Mouse (Mus musculus) hindbrain, embryonic 14.5 days (tissue): ENCODE measurements around the gene Ipp. TPM values are rescaled to one million over a fixed set of nuclear protein-coding genes. Genes with fewer than 3 reads are reported as not detected.

Experiments
- ATAC-seq: fragments of 200-750 bp; cut with Nextera tagmentation; 2 replicates; pipeline ENCODE4 v1.8.0; 2017; ENCODE audit warnings: moderate number of reproducible peaks, mild to moderate bottlenecking, moderate TSS enrichment, moderate library complexity; ENCODE audit not compliant: low FRiP score
- DNase-seq: peaks from one replicate; pipeline ENCODE4 v3.0.0-alpha.2; 2015; ENCODE audit warnings: low spot score
- H3K27ac ChIP-seq: fragments of 300-500 bp; sonication (generic); 2 replicates; pipeline ENCODE4 v1.5.1; 2014; ENCODE audit warnings: mild to moderate bottlenecking, moderate library complexity
- H3K27me3 ChIP-seq: fragments of 300-500 bp; sonication (generic); 2 replicates; pipeline ENCODE4 v1.6.1; 2014; ENCODE audit warnings: mild to moderate bottlenecking, low read length, mixed read lengths; ENCODE audit not compliant: control insufficient read depth, insufficient read depth
- H3K36me3 ChIP-seq: fragments of 300-500 bp; sonication (generic); replicated peaks from 2 replicates; pipeline ENCODE4 v1.6.1; 2014; ENCODE audit not compliant: control insufficient read depth, insufficient read depth
- H3K4me1 ChIP-seq: fragments of 300-500 bp; sonication (generic); replicated peaks from 2 replicates; pipeline ENCODE4 v1.6.1; 2014; ENCODE audit warnings: antibody characterized with exemption, low read length, mixed read lengths; ENCODE audit not compliant: control insufficient read depth, insufficient read depth
- H3K4me2 ChIP-seq: fragments of 300-500 bp; sonication (generic); replicated peaks from 2 replicates; pipeline ENCODE4 v1.6.1; 2014; ENCODE audit warnings: mild to moderate bottlenecking, moderate library complexity
- H3K4me3 ChIP-seq: fragments of 300-500 bp; sonication (generic); replicated peaks from 2 replicates; pipeline ENCODE4 v1.5.1; 2014; ENCODE audit warnings: mild to moderate bottlenecking, low read length
- H3K9ac ChIP-seq: fragments of 300-500 bp; sonication (generic); 2 replicates; pipeline ENCODE4 v1.6.1; 2014
- H3K9me3 ChIP-seq: fragments of 300-500 bp; sonication (generic); 2 replicates; pipeline ENCODE4 v1.6.1; 2016; ENCODE audit warnings: low read length; ENCODE audit not compliant: control insufficient read depth
- WGBS: fragments of 180-500 bp; shearing (Covaris S2); extraction: QIAGEN DNeasy Blood & Tissue Kit; methylation state at CpG from one replicate; pipeline ENCODE4 v1.1.7; 2014; 5-methylcytosine and 5-hydroxymethylcytosine counted together
- polyA plus RNA-seq: library from polyadenylated mRNA; unstranded; fragments of >200 nt; fragmentation: Nextera tagmentation; extraction: Ambion mirVana; gene quantifications from 2 replicates; pipeline ENCODE4 v1.2.1, GENCODE M21; 2014

Ipp gene
- polyA plus RNA-seq, 1 experiment from 2014 or later = 4.6 TPM

DNA sequence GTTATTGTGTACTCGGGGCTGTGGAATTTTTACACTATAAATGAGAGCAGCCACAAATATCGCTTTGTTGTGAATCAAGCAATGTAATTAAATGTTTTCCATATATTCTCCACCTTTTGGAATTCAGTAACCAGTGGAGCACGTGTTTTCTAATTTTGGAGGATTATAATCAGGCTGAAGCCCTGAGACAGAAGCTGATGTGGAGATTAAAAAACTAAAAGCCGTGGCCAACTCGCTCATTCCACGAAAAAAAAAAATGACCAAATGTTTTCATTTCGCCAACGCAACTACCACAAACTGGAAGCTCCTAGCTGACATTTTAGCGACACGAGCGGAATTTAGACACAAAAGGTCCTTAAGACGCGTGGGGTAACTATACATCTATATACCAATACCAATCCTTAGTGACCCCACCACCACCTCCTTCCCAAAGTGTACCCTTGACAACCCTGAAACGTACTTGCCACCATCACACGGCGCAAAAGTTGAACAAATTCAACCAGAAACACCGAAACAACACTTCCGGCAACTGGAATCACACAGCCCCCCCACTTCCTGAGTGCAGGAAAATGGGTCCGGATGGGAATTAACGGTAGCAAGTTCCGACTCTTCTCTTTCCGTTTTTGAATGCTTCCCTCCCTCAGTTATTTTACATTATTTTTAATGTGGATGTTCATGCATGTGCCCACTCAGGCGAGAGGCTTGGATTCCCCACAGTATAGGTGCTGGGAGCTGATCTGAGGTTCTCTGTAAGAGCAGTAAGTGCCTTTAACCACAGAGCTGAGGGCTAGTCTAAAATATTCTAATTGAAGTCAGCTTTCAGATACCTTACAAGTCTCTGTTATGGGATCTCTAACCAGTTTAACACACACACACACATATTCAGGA is 48.3 kb downstream of the Ipp start, which contains the start of gene Tmem69:
Gene Tmem69, minus strand, starts transcription at position 524 of the 888 bp plus-strand sequence.
- Histone ChIP-seq H3K9ac (peak within 1 kb of the TSS; percentile 71), H3K27me3 (no peaks in the 10 kb centered on the region), H3K4me3 (peak within 1 kb of the TSS; percentile 64), H3K36me3 (peaks cover 18% of the 10 kb centered on the region), H3K4me1 (peaks cover 21% of the 10 kb centered on the region), H3K4me2 (peak within 1 kb of the TSS; percentile 72), H3K9me3 (no peaks in the 10 kb centered on the region), H3K27ac (peak within 1 kb of the TSS; percentile 95)
- DNase-seq (peak; percentile 87), ATAC-seq (no peak)
- 6% methylated on average over 23 of the region's 23 CpGs for WGBS

DNA sequence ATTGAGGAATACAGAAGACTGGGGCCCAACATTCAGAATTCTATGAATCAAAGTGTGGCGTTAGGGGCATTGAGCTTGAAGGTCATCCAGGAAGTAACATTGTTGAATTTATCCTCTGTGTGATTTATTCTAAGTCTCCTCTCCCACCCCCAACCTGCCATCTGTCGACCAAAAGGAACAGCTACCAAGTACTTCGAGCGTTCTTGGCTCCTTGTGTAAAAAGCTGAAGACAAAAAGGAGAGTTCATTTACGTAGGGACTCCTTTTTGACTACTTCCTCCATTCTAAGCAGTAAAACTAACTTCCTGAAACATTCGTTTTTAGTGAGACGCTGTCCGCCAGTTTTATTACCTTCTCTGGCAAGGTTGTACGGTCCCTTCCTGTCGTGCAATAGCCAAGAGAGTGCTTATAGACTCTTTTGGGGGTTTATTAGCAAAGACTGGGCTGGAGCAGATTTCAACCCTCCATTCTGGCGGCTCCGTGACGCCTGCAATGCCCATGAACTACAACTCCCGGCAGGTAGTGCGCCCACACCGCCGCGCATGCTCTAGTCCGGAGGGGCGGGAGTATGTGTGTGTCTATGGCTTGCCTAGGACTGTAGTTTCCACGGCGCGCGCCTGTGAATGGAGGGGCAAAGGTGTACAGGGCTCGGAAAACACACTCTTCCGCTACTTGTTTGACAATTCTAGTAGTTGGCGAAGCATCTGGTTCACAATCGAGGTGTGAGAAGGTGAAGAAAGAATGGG is 49.4 kb downstream of the Ipp start:
- WGBS = under 1% methylated on average over 28 of the region's 28 CpGs
- H3K9ac ChIP-seq = peak overlapping the region; percentile 71
- peak; percentile 96 for ATAC-seq

DNA sequence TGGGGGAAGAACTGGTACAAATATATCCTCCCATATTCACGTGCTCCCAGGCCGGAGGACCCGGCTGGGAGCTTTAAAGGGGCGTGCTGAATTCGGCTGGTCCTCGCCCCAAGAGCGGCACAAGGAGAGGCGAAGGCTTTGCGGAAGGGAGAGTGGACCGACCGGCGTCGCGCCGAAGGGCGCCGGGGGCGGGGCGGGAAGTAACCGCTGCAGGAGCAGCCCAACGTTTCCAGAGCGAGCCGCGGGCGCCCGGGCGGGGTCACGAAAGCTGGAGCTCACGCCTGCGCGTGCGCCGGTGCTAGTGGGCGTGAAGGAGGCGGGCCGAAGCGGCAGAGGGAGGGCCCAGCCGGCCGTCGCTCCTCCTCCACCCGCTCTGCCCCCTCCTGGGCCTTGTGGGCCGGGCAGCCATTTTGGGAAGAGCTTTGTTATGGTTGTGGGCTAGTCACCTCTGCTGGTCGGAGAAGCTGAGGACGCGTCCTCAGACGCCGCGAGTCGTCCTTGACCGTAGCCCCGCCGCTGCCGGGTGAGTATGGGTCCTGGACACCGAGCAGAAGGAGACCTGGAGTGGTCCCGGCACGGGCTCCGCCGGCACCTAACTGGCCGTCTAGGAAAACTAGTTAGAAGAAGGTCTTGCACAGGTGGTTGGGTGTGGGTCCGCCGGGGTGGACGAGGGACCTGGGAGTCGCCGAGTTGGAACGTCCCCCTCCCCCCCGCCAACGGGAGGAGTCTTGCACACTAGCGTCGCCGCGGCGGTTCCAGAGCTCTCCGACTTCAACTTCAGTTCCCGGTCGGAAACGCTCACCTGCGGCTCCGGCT is 50.2 kb downstream of the Ipp start, which contains the start of gene Gpbp1l1:
Gene Gpbp1l1, plus strand, starts transcription at position 353 of the 816 bp plus-strand sequence.
- H3K27me3 ChIP-seq = no peaks in the 10 kb centered on the region
- peak within 1 kb of the TSS; percentile 71 for H3K9ac ChIP-seq
- H3K4me3 ChIP-seq = peak within 1 kb of the TSS; percentile 64
- WGBS = under 1% methylated on average over 78 of the region's 78 CpGs
- H3K27ac ChIP-seq = peak within 1 kb of the TSS; percentile 95
- H3K4me1 ChIP-seq = peaks cover 21% of the 10 kb centered on the region
- H3K4me2 ChIP-seq = peak within 1 kb of the TSS; percentile 72
- ATAC-seq = peak; percentile 95
- H3K9me3 ChIP-seq = no peaks in the 10 kb centered on the region
- peaks cover 13% of the 10 kb centered on the region for H3K36me3 ChIP-seq
- DNase-seq = peak; percentile 95

More for the DNA sequence above, 49.4 kb downstream of the Ipp start:
- Histone ChIP-seq H3K4me1 (peaks cover 21% of the 10 kb centered on the region), H3K27ac (peak overlapping the region; percentile 95), H3K4me3 (peak overlapping the region; percentile 64), H3K36me3 (peaks cover 18% of the 10 kb centered on the region), H3K27me3 (no peaks in the 10 kb centered on the region), H3K9me3 (no peaks in the 10 kb centered on the region), H3K4me2 (peak overlapping the region; percentile 72)
- peak; percentile 94 for DNase-seq

DNA sequence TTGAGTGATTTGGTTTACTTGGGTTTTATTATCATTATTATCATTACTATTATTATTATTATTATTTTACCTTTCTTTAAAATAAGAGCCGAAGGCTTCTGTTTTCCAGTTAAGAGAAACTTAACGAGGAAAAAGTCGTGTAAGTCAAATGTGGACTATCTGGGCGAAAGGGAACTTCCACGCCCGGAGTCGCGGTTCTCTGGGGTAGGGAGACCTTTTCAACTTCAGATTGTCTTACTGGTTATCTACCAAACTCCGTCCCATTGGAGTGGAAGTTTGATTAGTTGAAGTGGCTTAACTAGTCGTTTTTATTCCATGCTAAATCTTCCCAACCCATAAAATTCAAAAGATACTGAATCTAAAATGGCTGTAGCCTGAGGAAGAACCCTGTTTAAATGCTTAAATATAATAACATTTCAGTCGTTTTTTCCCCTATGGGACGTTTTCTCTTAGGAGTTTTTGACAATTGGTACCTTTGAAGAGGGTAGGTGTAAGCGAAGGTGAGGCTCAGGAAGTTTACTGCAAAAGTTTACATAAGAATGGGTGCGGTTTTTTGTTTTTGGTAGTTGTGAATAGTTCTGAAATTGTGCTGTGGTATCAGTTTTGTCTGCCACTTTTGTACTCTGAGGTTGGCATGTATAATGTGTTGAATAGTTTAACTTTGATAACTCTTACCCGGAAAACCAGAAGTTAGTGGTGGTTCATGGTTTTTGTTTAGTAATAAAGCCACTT is 51.0 kb downstream of the Ipp start:
- ATAC-seq = no peak
- H3K4me2 ChIP-seq = peak overlapping the region; percentile 72
- H3K4me3 ChIP-seq = peak overlapping the region; percentile 64
- H3K9me3 ChIP-seq = no peaks in the 10 kb centered on the region
- H3K27me3 ChIP-seq = no peaks in the 10 kb centered on the region
- H3K9ac ChIP-seq = peak overlapping the region; percentile 71
- H3K27ac ChIP-seq = no peak overlapping the region; the same call in 1 of the 2 replicates
- H3K36me3 ChIP-seq = peaks cover 7% of the 10 kb centered on the region
- 7% methylated on average over 15 of the region's 15 CpGs for WGBS
- H3K4me1 ChIP-seq = peaks cover 21% of the 10 kb centered on the region
- peak; percentile 27 for DNase-seq

Other genes starting within 250 kb of the Ipp start
- 60.0 and 68.7 TPM in 2 replicates for gene Mast2, start 43.4 kb upstream of the Ipp start, polyA plus RNA-seq
- 27.2 and 27.9 TPM in 2 replicates for gene Tmem69, start 48.4 kb downstream of the Ipp start, polyA plus RNA-seq
- gene Gpbp1l1, start 50.1 kb downstream of the Ipp start, polyA plus RNA-seq = 18.9 and 21.4 TPM in 2 replicates
- gene Ccdc17, start 89.1 kb downstream of the Ipp start, polyA plus RNA-seq = 3.8 and 5.3 TPM in 2 replicates
- 86.3 and 88.9 TPM in 2 replicates for gene Nasp, start 120.4 kb downstream of the Ipp start, polyA plus RNA-seq
- 712 and 742 TPM in 2 replicates for gene Akr1a1, start 144.1 kb downstream of the Ipp start, polyA plus RNA-seq
- gene Prdx1, start 178.0 kb downstream of the Ipp start, polyA plus RNA-seq = 432 and 436 TPM in 2 replicates
- gene Mmachc, start 200.9 kb downstream of the Ipp start, polyA plus RNA-seq = 11.0 and 14.8 TPM in 2 replicates
- gene Ccdc163, start 201.0 kb downstream of the Ipp start, polyA plus RNA-seq = 11.3 and 11.5 TPM in 2 replicates
- gene Tesk2, start 213.4 kb downstream of the Ipp start, polyA plus RNA-seq = 2.8 and 3.0 TPM in 2 replicates